Mouse (Mus musculus) thymus, postnatal 4 days (tissue): ENCODE data around the gene Hs3st3a1.

Experiments used
- DNase-seq: peaks from one replicate; pipeline ENCODE4 v3.0.0; 2021

Hs3st3a1 gene

GRCm38 (mm10) chr11:64489587-64490433, 54.7 kb downstream of the Hs3st3a1 start:
- no peak for DNase-seq

- DNase-seq: no peak
Observed at GRCm38 (mm10) chr11:64494448-64494847, 59.3 kb downstream of the Hs3st3a1 start.

GRCm38 (mm10) chr11:64495935-64496334, 60.8 kb downstream of the Hs3st3a1 start:
- DNase-seq: no peak

GRCm38 (mm10) chr11:64496677-64497076, 61.5 kb downstream of the Hs3st3a1 start:
- no peak for DNase-seq

- DNase-seq: no peak
Observed at GRCm38 (mm10) chr11:64500536-64501112, 65.5 kb downstream of the Hs3st3a1 start.

GRCm38 (mm10) chr11:64503040-64503439, 67.9 kb downstream of the Hs3st3a1 start:
- DNase-seq: no peak

- no peak for DNase-seq
Observed at GRCm38 (mm10) chr11:64505924-64506323, 70.8 kb downstream of the Hs3st3a1 start.

- no peak for DNase-seq
Observed at GRCm38 (mm10) chr11:64507024-64507423, 71.9 kb downstream of the Hs3st3a1 start.

GRCm38 (mm10) chr11:64509106-64509505, 74.0 kb downstream of the Hs3st3a1 start:
- no peak for DNase-seq

- DNase-seq: no peak
Observed at GRCm38 (mm10) chr11:64512301-64512700, 77.2 kb downstream of the Hs3st3a1 start.

GRCm38 (mm10) chr11:64513419-64513818, 78.3 kb downstream of the Hs3st3a1 start:
- DNase-seq: no peak

- DNase-seq: no peak
Observed at GRCm38 (mm10) chr11:64516712-64517589, 81.8 kb downstream of the Hs3st3a1 start.

GRCm38 (mm10) chr11:64518146-64518841, 83.2 kb downstream of the Hs3st3a1 start:
- DNase-seq: no peak

GRCm38 (mm10) chr11:64523993-64524570, 89.0 kb downstream of the Hs3st3a1 start:
- no peak for DNase-seq

GRCm38 (mm10) chr11:64537230-64537629, 102.1 kb downstream of the Hs3st3a1 start:
- DNase-seq: no peak

- no peak for DNase-seq
Observed at GRCm38 (mm10) chr11:64541866-64542265, 106.7 kb downstream of the Hs3st3a1 start.

- no peak for DNase-seq
Observed at GRCm38 (mm10) chr11:64542335-64542734, 107.2 kb downstream of the Hs3st3a1 start.

- no peak for DNase-seq
Observed at GRCm38 (mm10) chr11:64543181-64543641, 108.1 kb downstream of the Hs3st3a1 start.

GRCm38 (mm10) chr11:64544236-64544635, 109.1 kb downstream of the Hs3st3a1 start:
- no peak for DNase-seq

GRCm38 (mm10) chr11:64549380-64549779, 114.2 kb downstream of the Hs3st3a1 start:
- DNase-seq: no peak

GRCm38 (mm10) chr11:64549955-64550354, 114.8 kb downstream of the Hs3st3a1 start:
- no peak for DNase-seq

- DNase-seq: no peak
Observed at GRCm38 (mm10) chr11:64558282-64558681, 123.2 kb downstream of the Hs3st3a1 start.
